Mouse (Mus musculus) embryonic facial prominence, embryonic 12.5 days (tissue): Measurements from ENCODE around the gene Pnkd. TPM values are rescaled to one million over a fixed set of nuclear protein-coding genes. Genes with fewer than 3 reads are reported as not detected.
"Not testable (repeated sequence)": the region's sequence is repeated elsewhere in the genome, so short reads cannot be mapped to it uniquely, and the experiment has no call there.

Experiments
- ATAC-seq: fragments of 200-750 bp; cut with Nextera tagmentation; 2 replicates; pipeline ENCODE4 v1.8.0; 2017; ENCODE audit not compliant: insufficient number of reproducible peaks, insufficient read depth, low FRiP score, low TSS enrichment
- H3K27ac ChIP-seq: fragments of 300-500 bp; sonication (generic); 2 replicates; pipeline ENCODE4 v1.5.1; 2016; ENCODE audit warnings: mild to moderate bottlenecking
- H3K27me3 ChIP-seq: fragments of 300-500 bp; sonication (generic); 2 replicates; pipeline ENCODE4 v1.6.1; 2016; ENCODE audit warnings: mild to moderate bottlenecking, moderate library complexity
- H3K36me3 ChIP-seq: fragments of 300-500 bp; sonication (generic); 2 replicates; pipeline ENCODE4 v1.6.1; 2016; ENCODE audit warnings: mild to moderate bottlenecking
- H3K4me1 ChIP-seq: fragments of 300-500 bp; sonication (generic); 2 replicates; pipeline ENCODE4 v1.6.1; 2016
- H3K4me2 ChIP-seq: fragments of 300-500 bp; sonication (generic); replicated peaks from 2 replicates; pipeline ENCODE4 v1.6.1; 2016; ENCODE audit warnings: mild to moderate bottlenecking, moderate library complexity
- H3K4me3 ChIP-seq: fragments of 300-500 bp; sonication (generic); 2 replicates; pipeline ENCODE4 v1.5.1; 2016; ENCODE audit warnings: mild to moderate bottlenecking
- H3K9ac ChIP-seq: fragments of 300-500 bp; sonication (generic); 2 replicates; pipeline ENCODE4 v1.6.1; 2016; ENCODE audit warnings: mild to moderate bottlenecking, moderate library complexity
- H3K9me3 ChIP-seq: fragments of 300-500 bp; sonication (generic); 2 replicates; pipeline ENCODE4 v1.6.1; 2016; ENCODE audit warnings: mild to moderate bottlenecking, moderate library complexity
- WGBS: fragments of 180-500 bp; shearing (Covaris S2); methylation state at CpG from one replicate; pipeline ENCODE4 v1.1.7; 2016; 5-methylcytosine and 5-hydroxymethylcytosine counted together
- polyA plus RNA-seq: library from polyadenylated mRNA; unstranded; fragments of >200 nt; fragmentation: Nextera tagmentation; extraction: Ambion mirVana; gene quantifications from 2 replicates; pipeline ENCODE4 v1.2.1, GENCODE M21; 2016

Pnkd gene
- polyA plus RNA-seq, 1 experiment from 2014 or later: 106 TPM

- Histone ChIP-seq H3K4me2 (no peak overlapping the region), H3K4me1 (peaks cover 11% of the 10 kb centered on the region), H3K36me3 (peaks cover 48% of the 10 kb centered on the region), H3K4me3 (no peak overlapping the region), H3K27ac (no peak overlapping the region), H3K9ac (no peak overlapping the region), H3K27me3 (no peaks in the 10 kb centered on the region), H3K9me3 (no peaks in the 10 kb centered on the region)
- ATAC-seq: no peak
- 90% methylated on average over 14 of the region's 14 CpGs for WGBS
These were observed 4.0 kb upstream of the Pnkd start for GRCm38 (mm10) chr1:74280591-74281325.

DNA sequence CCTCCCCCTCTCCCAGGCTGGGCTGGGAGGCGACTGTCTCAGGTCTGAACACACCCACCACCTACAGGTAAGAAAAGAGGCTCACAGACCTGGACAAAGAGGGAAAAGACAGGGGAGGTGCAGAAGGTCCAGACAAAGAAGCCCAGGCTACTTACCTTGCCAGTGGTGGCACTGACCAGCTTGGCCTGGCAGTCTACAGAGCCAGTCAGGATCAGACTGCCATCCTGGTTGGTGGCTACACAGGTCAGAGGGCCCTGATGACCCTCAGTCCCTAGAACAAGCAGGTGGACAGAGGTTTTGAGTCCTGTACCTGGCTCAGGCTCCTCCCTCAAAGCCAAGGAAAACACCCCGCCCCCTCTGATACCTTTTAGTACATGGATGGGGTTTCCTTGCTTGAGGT is 3.4 kb upstream of the Pnkd start:
- Histone ChIP-seq H3K4me1 (peaks cover 10% of the 10 kb centered on the region), H3K4me3 (no peak overlapping the region), H3K9me3 (no peaks in the 10 kb centered on the region), H3K9ac (no peak overlapping the region), H3K27me3 (no peaks in the 10 kb centered on the region), H3K36me3 (peaks cover 48% of the 10 kb centered on the region), H3K4me2 (no peak overlapping the region), H3K27ac (no peak overlapping the region)
- ATAC-seq: no peak
- 90% methylated on average over 2 of the region's 2 CpGs for WGBS

GRCm38 (mm10) chr1:74281886-74282285 is 2.8 kb upstream of the Pnkd start:
- Histone ChIP-seq H3K9ac (no peak overlapping the region), H3K4me3 (no peak overlapping the region)
- WGBS: 95% methylated on average over 8 of the region's 8 CpGs

GRCm38 (mm10) chr1:74282896-74283625 is 1.7 kb upstream of the Pnkd start:
- Histone ChIP-seq H3K4me2 (0 out of 2 replicates have a peak overlapping the region, but pooled peaks have one; percentile 7), H3K4me1 (peaks cover 10% of the 10 kb centered on the region), H3K9ac (no peak overlapping the region), H3K36me3 (peaks cover 48% of the 10 kb centered on the region), H3K9me3 (no peaks in the 10 kb centered on the region), H3K4me3 (no peak overlapping the region), H3K27me3 (no peaks in the 10 kb centered on the region), H3K27ac (no peak overlapping the region)
- 90% methylated on average over 10 of the region's 10 CpGs for WGBS
- ATAC-seq: no peak

More at GRCm38 (mm10) chr1:74281886-74282285, 2.8 kb upstream of the Pnkd start:
- H3K27ac ChIP-seq: no peak overlapping the region
- H3K4me1 ChIP-seq: peaks cover 10% of the 10 kb centered on the region
- no peaks in the 10 kb centered on the region for H3K27me3 ChIP-seq
- ATAC-seq: no peak
- no peaks in the 10 kb centered on the region for H3K9me3 ChIP-seq
- H3K36me3 ChIP-seq: peaks cover 48% of the 10 kb centered on the region
- H3K4me2 ChIP-seq: no peak overlapping the region

GRCm38 (mm10) chr1:74283686-74284463 is 855 bp upstream of the Pnkd start:
- peak overlapping the region; percentile 76; the same call in 1 of the 2 replicates for H3K27ac ChIP-seq
- WGBS: 14% methylated on average over 15 of the region's 15 CpGs

DNA sequence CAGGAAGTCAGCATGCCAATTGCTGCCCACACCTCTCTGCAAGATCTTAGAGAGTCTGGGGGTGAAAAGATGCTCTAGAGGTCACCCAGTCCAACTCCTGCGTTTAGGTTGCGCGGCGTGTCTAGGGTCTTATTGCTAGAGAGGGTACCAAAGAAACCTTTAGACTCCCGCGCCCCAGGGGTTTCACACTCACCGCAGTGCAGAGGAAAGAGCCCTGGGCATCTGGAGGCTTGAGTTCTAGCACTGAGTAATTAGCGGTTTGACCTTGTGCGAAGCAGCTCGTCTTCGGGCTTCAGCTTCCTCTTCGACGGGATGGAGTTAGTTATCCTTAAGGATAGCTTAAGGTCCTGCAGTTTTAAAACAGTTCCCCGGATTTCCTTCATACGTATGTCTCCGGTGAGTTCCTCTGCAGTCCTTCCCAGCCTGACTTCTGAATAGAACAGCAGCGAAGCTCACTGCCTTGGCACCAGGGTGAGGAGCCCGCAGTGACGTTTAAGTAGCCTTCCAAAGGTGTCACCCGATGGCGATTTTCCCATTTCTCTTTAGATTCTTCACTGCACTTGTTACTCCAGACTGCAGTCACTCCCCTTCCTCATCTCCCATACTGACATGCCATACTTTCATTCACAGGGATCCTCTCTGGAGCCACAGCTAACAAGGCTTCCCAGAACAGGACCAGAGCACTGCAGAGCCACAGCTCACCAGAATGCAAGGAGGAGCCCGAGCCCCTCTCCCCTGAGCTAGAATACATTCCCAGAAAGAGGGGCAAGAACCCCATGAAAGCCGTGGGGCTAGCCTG is 681 bp downstream of the Pnkd start:
- peaks cover 45% of the 10 kb centered on the region for H3K36me3 ChIP-seq
- H3K27me3 ChIP-seq: no peaks in the 10 kb centered on the region
- peak overlapping the region; percentile 81 for H3K4me3 ChIP-seq
- H3K9ac ChIP-seq: peak overlapping the region; percentile 70
- peak overlapping the region; percentile 72 for H3K4me2 ChIP-seq
- H3K4me1 ChIP-seq: peaks cover 10% of the 10 kb centered on the region
- H3K27ac ChIP-seq: no peak overlapping the region
- ATAC-seq: no peak
- H3K9me3 ChIP-seq: no peaks in the 10 kb centered on the region
- WGBS: 3% methylated on average over 23 of the region's 23 CpGs

More at GRCm38 (mm10) chr1:74283686-74284463, 855 bp upstream of the Pnkd start:
- Histone ChIP-seq H3K4me1 (peaks cover 10% of the 10 kb centered on the region), H3K36me3 (peaks cover 46% of the 10 kb centered on the region), H3K27me3 (no peaks in the 10 kb centered on the region), H3K4me3 (peak overlapping the region; percentile 81), H3K9me3 (no peaks in the 10 kb centered on the region), H3K4me2 (peak overlapping the region; percentile 86), H3K9ac (peak overlapping the region; percentile 82)
- peak; percentile 48; the same call in 1 of the 2 replicates for ATAC-seq

DNA sequence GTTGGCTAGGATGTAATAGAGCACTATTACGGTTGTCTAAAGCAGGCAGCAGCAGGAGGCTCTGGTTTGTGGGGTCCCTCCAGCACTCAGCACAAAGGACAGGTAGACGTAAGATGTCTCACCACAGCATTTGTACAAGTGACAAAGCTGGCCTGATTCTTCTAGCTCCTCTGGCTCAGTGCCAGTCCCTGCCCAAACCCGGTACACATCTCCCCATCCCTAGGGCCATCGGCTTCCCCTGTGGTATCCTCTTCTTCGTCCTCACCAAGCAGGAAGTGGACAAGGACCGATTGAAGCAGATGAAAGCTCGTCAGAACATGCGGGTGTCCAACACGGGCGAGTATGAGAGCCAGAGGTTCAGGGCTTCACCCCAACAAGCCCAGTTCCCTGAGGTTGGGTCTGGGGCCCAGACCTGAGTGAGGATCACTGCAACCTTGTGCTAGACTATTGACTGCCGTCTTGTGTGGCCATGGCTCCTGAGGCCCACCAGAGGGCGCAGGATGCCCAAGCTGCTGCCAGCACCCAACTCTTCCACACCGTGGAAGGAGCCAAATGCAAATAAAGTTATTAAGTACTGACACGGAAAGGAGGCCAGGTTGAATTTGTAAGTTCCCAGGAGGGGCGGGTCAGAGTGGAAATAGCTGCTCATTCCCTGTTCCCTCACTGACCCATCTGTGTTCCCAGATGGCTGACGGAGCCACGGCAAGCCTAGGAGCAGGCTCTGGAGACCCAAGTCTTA is 2.3 kb downstream of the Pnkd start:
- H3K27me3 ChIP-seq, H3K9me3 ChIP-seq, H3K9ac ChIP-seq, ATAC-seq, H3K4me2 ChIP-seq, H3K27ac ChIP-seq, H3K4me3 ChIP-seq: not testable (repeated sequence)
- peaks cover 10% of the 10 kb centered on the region for H3K4me1 ChIP-seq
- 64% methylated on average over 15 of the region's 17 CpGs for WGBS
- H3K36me3 ChIP-seq: peaks cover 43% of the 10 kb centered on the region

GRCm38 (mm10) chr1:74288327-74288726 is 3.6 kb downstream of the Pnkd start:
- WGBS: 83% methylated on average over 4 of the region's 4 CpGs
- no peak overlapping the region for H3K4me2 ChIP-seq
- H3K9ac ChIP-seq: no peak overlapping the region
- no peak overlapping the region for H3K27ac ChIP-seq
- H3K4me1 ChIP-seq: peaks cover 10% of the 10 kb centered on the region
- H3K36me3 ChIP-seq: peaks cover 40% of the 10 kb centered on the region
- H3K9me3 ChIP-seq: no peaks in the 10 kb centered on the region
- no peaks in the 10 kb centered on the region for H3K27me3 ChIP-seq
- no peak for ATAC-seq
- no peak overlapping the region for H3K4me3 ChIP-seq

GRCm38 (mm10) chr1:74289248-74289647 is 4.5 kb downstream of the Pnkd start:
- Histone ChIP-seq H3K9me3 (no peaks in the 10 kb centered on the region), H3K9ac (no peak overlapping the region), H3K27ac (no peak overlapping the region), H3K4me1 (peaks cover 6% of the 10 kb centered on the region), H3K4me2 (no peak overlapping the region), H3K4me3 (no peak overlapping the region), H3K36me3 (peaks cover 42% of the 10 kb centered on the region), H3K27me3 (no peaks in the 10 kb centered on the region)
- 86% methylated on average over 9 of the region's 9 CpGs for WGBS
- ATAC-seq: no peak

- Histone ChIP-seq H3K4me3 (no peak overlapping the region), H3K36me3 (peaks cover 42% of the 10 kb centered on the region), H3K4me2 (no peak overlapping the region), H3K27ac (no peak overlapping the region), H3K27me3 (no peaks in the 10 kb centered on the region), H3K4me1 (peaks cover 7% of the 10 kb centered on the region), H3K9me3 (no peaks in the 10 kb centered on the region), H3K9ac (no peak overlapping the region)
- ATAC-seq: no peak
- WGBS: 88% methylated on average over 2 of the region's 2 CpGs
These were observed 5.0 kb downstream of the Pnkd start for GRCm38 (mm10) chr1:74289740-74290139.
